Mouse (Mus musculus) gastrocnemius, adult 8-10 months (tissue): ENCODE data around the gene Msrb1. TPM values are rescaled to one million over a fixed set of nuclear protein-coding genes. Genes with fewer than 3 reads are reported as not detected.
"Not testable (repeated sequence)": the region's sequence is repeated elsewhere in the genome, so short reads cannot be mapped to it uniquely, and the experiment has no call there.

Source experiments
- DNase-seq, 2 experiments: peaks; one replicate each; pipeline ENCODE4 v3.0.0; 2022; ENCODE audit warnings: low spot score in 2 of 2
- total RNA-seq, 4 experiments: library from RNA; stranded (reverse); gene quantifications; 2 replicates each; pipeline ENCODE4 v1.2.4; 2022

Gene Msrb1
- total RNA-seq, 4 experiments from 2014 or later, result 144 to 160 (median 145) TPM

DNA sequence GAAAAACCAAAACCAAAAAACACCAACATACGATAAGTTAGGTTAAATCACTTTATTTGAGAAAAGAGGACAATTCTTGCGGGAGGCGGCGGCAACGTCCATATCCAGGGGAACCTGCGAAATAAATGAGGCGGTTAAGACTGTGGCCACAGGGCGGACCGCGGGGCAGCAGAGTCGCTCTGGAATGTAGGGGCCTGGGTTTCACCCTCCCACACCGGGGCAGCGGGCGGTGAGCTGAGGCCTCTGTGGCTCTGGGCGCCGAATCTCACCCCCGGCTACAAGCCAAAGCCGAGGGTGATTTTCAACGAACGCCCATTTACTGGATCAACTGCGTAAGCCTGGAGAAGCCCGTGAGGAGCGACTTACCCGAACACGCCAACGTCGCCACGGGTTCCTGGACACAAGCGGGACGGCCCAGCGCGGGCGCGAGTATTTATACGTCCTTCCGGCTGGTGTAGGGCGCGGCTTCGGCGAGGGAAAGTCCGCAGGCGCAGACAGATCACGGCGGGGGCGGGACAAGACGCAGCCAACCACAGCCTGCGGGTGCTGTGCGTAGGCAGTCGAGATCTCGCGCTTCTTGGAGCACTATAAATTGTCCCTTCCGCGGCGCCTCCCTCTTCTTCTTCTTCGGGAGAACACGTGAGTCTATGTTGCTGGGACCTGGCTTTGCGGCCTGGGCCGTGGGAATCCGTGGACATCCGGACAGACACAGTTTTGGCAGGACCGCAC lies 16.8 kb upstream of the Msrb1 start:
- DNase-seq, result peak; percentile 96 to 98

DNA sequence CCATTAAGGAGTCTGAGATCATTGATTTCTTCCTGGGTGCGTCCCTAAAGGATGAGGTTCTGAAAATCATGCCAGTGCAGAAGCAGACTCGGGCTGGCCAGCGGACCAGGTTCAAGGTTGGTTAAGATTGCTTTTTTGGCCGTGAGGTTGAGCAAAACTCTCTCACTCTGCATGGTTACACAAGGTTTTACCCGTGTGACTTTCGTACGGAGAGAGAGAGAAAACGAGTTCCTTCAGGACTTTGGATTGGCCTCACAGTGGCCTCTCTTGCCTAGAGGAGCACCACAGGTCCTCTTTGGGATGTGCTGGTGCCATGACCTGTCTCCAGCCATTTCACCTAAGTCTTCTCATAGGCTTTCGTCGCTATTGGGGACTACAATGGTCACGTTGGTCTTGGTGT lies 15.8 kb upstream of the Msrb1 start:
- DNase-seq, result not testable (repeated sequence)

DNA sequence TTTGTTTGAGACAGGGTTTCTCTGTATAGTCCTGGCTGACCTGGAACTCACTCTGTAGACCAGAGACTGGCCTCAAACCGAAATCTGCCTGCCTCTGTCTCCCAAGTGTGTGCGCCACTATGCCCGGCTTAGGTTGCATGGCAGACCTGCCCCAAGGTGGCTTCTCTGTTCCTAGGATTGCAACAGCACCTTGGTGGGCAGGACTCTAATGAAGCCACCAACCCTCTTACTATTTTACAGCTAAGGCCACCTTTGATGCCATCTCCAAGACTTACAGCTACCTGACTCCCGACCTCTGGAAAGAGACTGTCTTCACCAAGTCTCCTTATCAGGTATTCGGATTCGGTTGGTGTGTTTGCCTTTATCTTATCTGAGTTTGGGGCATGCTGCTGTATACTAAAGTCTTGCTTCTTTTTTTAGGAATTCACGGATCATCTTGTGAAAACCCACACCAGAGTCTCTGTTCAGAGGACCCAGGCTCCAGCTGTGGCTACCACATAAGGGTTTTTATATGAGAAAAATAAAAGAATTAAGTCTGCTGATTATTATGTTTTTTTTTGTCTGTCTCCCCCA lies 15.0 kb upstream of the Msrb1 start:
- not testable (repeated sequence) for DNase-seq

- DNase-seq, result no peak
Measured at GRCm38 (mm10) chr17:24722220-24722924, 14.1 kb upstream of the Msrb1 start.

DNA sequence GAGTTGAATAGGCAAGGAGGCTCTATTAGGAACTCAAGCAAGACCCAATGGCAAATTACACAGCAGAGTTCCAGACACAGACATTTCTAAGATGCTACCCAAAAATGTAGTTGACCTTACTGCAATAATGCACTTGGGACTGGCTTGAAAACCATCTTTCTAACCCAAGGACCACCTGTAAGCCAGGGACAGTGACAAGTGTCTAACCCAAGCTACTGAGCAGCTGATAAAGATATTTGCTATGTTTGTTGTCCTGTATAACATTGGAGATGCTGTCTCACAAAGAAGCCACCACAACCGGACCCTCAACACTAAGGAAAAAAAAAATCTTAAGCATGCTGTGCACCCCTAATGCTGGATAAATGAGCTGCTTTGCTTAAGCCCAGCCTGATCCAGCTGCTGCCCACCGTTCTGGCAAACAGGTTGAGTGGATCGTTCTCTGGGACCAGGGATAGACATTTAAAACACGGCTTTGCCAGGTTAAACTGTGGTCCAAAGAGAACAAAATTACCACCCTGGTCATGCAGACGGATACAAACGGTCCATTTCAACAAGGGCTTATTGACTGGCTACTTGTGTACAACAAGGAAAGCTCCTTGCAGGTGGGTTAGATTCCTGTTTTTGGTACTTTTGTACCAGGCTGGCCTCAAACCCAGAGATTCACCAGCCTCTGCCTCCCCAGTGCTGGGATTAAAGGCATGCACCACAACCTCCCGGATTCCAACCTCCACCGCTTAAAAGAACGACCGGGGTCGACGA lies 13.1 kb upstream of the Msrb1 start:
- DNase-seq, result no peak

DNA sequence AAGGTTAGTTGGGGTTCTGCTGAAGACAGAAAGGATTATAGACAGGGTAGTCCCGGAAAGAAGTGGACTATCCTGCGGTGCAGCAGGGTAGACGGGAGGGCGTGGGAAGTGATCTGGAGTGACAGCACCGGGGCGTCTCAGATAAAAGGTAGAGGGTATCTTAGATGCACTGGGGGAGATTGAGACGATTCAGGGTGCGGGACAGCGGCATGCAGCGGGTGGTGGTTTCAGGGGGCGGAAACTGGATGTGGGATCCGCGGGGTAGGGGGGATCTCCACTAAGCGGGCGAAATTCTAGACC lies 12.6 kb upstream of the Msrb1 start:
- no peak for DNase-seq

DNA sequence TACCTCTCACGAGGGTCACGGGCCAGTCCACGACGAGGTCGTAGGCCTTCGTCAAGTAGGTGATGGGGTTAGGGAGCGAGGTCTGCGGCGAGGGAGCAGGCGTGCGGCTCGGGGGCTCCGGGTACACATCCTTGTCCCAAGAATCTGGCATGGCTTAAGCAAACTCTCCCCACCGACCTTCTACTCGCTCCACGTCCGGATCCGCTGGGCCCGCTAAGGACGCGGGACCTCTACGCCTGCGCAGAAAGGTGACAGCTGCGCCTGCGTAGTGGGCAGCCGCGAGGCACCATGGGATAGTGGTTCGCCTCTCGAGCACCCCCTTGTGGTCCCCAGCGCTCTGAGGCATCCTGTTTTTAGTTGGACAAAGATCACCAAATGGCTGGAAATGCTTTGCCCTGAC lies 12.3 kb upstream of the Msrb1 start, which contains the start of gene Ndufb10:
Gene Ndufb10 (minus strand): TSS at position 295 of the 400 bp plus-strand sequence.
- DNase-seq, result peak; percentile 95 to 96

DNA sequence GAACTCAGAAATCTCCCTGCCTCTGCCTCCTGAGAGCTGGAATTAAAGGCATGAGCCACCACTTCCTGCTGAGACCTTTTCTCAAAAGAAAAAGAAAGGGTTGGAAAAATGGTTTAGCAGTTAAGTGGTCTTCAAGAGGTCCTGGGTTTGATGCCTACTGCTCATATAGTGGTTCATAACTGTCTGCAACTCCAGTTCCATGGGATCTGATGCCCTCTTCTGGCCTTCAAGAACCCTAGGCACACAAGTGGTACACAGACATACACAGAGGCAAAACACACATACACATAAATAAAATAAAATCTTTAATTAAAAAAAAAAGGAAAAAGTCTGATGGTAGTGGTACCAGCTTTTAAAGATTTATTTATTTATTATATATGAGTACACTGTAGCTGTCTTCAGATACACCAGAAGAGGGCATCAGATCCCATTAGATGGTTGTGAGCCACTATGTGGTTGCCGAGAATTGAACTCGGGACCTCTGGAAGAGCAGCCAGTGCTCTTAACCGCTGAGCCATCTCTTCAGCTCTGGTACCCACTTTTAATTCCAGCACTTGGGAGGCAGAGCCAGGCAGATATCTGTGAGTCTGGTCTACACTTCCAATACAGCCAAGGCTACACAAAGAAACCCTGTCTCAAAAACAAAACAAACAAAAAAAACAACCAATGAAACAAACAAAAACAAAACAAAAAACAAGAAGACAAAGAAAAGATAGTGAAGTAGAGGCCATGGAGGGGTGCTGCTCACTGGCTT lies 10.6 kb upstream of the Msrb1 start:
- DNase-seq, result no peak

GRCm38 (mm10) chr17:24727618-24728017 lies 8.8 kb upstream of the Msrb1 start, which contains the start of gene Rpl3l:
Rpl3l (plus strand) TSS chr17:24727820.
- peak; percentile 63 to 84 for DNase-seq

DNA sequence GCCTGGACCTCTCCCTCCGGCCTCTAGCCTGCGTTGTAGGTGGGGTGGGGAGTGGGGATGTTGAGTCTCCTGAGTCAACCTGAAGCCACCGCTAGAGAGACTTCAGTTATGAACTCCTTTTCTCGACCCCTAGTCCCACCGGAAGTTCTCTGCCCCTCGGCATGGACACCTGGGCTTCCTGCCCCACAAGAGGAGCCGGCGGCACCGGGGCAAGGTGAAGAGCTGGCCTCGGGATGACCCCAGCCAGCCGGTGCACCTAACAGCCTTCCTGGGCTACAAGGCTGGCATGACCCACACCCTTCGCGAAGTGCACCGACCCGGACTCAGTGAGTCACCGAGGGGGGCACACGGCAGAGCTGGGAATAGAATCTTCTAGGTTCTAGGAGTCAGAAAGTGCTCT lies 8.3 kb upstream of the Msrb1 start:
- peak in 1 of 2 experiments; percentile 44 for DNase-seq

GRCm38 (mm10) chr17:24729067-24729466 lies 7.4 kb upstream of the Msrb1 start:
- no peak for DNase-seq

- no peak for DNase-seq
Measured at GRCm38 (mm10) chr17:24730787-24731186, 5.7 kb upstream of the Msrb1 start.

- peak; percentile 74 to 85 for DNase-seq
Measured at GRCm38 (mm10) chr17:24732233-24732935, 4.1 kb upstream of the Msrb1 start.

DNA sequence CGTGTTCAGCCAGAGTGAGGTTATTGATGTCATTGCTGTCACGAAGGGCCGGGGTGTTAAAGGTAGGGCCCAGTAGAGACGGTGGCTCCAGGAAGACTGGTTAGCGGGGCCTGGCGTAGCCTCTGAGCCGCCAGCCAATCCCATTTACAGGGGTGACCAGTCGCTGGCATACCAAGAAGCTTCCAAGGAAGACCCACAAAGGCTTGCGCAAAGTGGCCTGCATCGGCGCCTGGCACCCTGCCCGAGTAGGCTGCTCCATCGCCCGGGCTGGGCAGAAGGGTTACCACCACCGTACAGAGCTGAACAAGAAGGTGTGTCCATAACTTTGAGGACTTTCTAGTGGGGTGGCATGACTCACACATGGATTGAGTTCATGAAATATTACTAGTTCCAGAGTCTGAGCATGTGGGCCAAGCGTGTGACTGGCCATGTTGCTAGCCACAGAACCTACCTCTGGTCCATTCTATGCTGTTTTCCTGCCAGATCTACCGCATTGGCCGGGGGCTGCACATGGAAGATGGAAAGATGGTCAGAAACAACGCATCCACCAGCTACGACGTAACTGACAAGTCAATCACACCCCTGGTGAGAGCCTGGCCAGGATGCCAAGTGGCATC lies 2.9 kb upstream of the Msrb1 start:
- no peak for DNase-seq

GRCm38 (mm10) chr17:24734513-24734912 lies 1.9 kb upstream of the Msrb1 start:
- no peak for DNase-seq

GRCm38 (mm10) chr17:24735446-24735845 lies 996 bp upstream of the Msrb1 start:
- no peak for DNase-seq

- DNase-seq, result no peak
Measured at GRCm38 (mm10) chr17:24737135-24737810, 831 bp downstream of the Msrb1 start.

DNA sequence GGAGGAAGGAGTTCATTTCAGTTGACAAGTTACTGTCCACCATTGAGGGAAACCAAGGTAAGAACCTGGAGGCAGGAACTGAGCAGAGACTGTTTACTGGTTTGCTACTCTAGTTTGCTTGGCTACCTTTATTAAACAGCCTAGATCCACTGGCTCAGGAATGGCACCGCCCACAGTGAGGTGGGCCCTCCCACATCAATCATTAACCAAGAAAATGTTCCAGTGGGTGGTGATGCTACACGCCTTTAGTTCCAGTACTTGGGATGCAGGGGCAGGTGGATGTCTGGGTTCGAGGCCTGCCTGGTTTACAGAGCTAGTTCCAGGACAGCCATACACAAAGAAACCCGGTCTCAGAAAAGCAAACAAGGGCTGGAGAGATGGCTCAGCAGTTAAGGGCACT lies 1.8 kb downstream of the Msrb1 start:
- DNase-seq, result no peak

DNA sequence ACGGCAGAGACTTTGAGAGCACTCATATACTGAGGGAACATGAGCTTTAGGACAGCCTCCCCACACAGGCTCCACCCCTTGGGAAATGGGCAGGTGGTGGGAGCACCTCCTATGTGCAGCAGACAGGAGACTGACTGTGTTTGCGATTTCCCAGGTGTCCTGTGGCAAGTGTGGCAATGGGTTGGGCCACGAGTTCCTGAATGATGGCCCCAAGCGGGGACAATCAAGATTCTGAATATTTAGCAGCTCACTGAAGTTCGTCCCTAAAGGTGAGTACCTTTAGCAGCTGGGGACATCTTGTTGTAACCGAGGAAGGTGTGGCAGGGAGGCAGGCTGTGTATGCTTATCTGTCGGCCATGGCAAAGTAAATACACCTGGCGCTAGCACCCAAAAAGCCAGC lies 3.5 kb downstream of the Msrb1 start:
- DNase-seq, result no peak
